Mouse (Mus musculus) ES-Bruce4 (cell line): ENCODE data around the gene Sfxn3. TPM values are rescaled to one million over a fixed set of nuclear protein-coding genes. Genes with fewer than 3 reads are reported as not detected.
A peak's percentile ranks its signal among the peaks of the same experiment; 100 is the strongest.

Source experiments
- H3K27ac ChIP-seq: 2 replicates; pipeline ENCODE4 v1.5.1; 2012; ENCODE audit warnings: low read length, inconsistent platforms; ENCODE audit not compliant: insufficient read depth
- H3K27me3 ChIP-seq: 2 replicates; pipeline ENCODE4 v1.6.1; 2012; ENCODE audit warnings: mild to moderate bottlenecking, low read length, inconsistent platforms; ENCODE audit not compliant: control insufficient read depth, poor library complexity, insufficient read depth, severe bottlenecking
- H3K36me3 ChIP-seq: 2 replicates; pipeline ENCODE4 v1.6.1; 2012; ENCODE audit warnings: inconsistent platforms, mild to moderate bottlenecking, low read length, moderate library complexity; ENCODE audit not compliant: control insufficient read depth, poor library complexity, insufficient read depth, severe bottlenecking
- H3K4me1 ChIP-seq: one replicate; pipeline ENCODE4 v1.8.1; 2011; ENCODE audit warnings: low read length; ENCODE audit not compliant: control insufficient read depth, insufficient read depth
- H3K4me3 ChIP-seq: 2 replicates; pipeline ENCODE4 v1.5.1; 2011; ENCODE audit warnings: low read depth, mild to moderate bottlenecking, low read length
- H3K9ac ChIP-seq: 2 replicates; pipeline ENCODE4 v1.6.1; 2012; ENCODE audit warnings: low read depth, mild to moderate bottlenecking, inconsistent platforms; ENCODE audit not compliant: poor library complexity, severe bottlenecking
- H3K9me3 ChIP-seq: replicated peaks from 2 replicates; pipeline ENCODE4 v1.6.1; 2012; ENCODE audit warnings: mild to moderate bottlenecking, low read length, inconsistent platforms; ENCODE audit not compliant: control insufficient read depth, poor library complexity, insufficient read depth, severe bottlenecking
- CTCF ChIP-seq: IDR thresholded peaks from one replicate; pipeline ENCODE4 v1.8.1; 2011; ENCODE audit warnings: low read depth, low read length
- EP300 ChIP-seq: IDR thresholded peaks from 2 replicates; pipeline ENCODE4 v1.6.1; 2011; ENCODE audit warnings: low read depth, low read length; ENCODE audit not compliant: insufficient read depth
- POLR2A ChIP-seq: IDR thresholded peaks from one replicate; pipeline ENCODE4 v1.8.1; 2011; ENCODE audit warnings: low read length; ENCODE audit not compliant: insufficient read depth
- polyA plus RNA-seq: library from polyadenylated mRNA; stranded (reverse); fragments of >200 nt; gene quantifications from 2 replicates; pipeline ENCODE4 v1.2.4, GENCODE M21; 2011; ENCODE audit warnings: low read depth; ENCODE audit not compliant: missing spikeins, insufficient read depth, insufficient read length

The Sfxn3 gene
- polyA plus RNA-seq, 1 experiment, result 15.6 TPM

GRCm38 (mm10) chr19:45100486-45101270 is 53.4 kb downstream of the Sfxn3 start:
- Histone ChIP-seq H3K9ac (no peak overlapping the region), H3K4me1 (no peaks in the 10 kb centered on the region), H3K27me3 (no peaks in the 10 kb centered on the region), H3K36me3 (no peaks in the 10 kb centered on the region), H3K27ac (no peak overlapping the region), H3K4me3 (no peak overlapping the region), H3K9me3 (no peaks in the 10 kb centered on the region)
- peak; percentile 24 for TF ChIP-seq CTCF
- TF ChIP-seq POLR2A, result no peak

- Histone ChIP-seq H3K9ac (no peak overlapping the region), H3K27ac (no peak overlapping the region), H3K36me3 (no peaks in the 10 kb centered on the region), H3K4me3 (no peak overlapping the region), H3K4me1 (no peaks in the 10 kb centered on the region), H3K27me3 (no peaks in the 10 kb centered on the region), H3K9me3 (no peaks in the 10 kb centered on the region)
- no peak for TF ChIP-seq EP300
- no peak for TF ChIP-seq POLR2A
- no peak for TF ChIP-seq CTCF
Observed at GRCm38 (mm10) chr19:45105591-45105990, 58.3 kb downstream of the Sfxn3 start.

Other genes starting within 250 kb of the Sfxn3 start
- gene Slf2, start 116.4 kb upstream of the Sfxn3 start, polyA plus RNA-seq, result 53.1 and 57.2 TPM in 2 replicates
- 15.7 and 24.6 TPM in 2 replicates for gene Sema4g, start 58.4 kb upstream of the Sfxn3 start, polyA plus RNA-seq
- 23.2 and 24.5 TPM in 2 replicates for gene Twnk, start 41.8 kb upstream of the Sfxn3 start, polyA plus RNA-seq
- 32.5 and 34.0 TPM in 2 replicates for gene Mrpl43, start 41.1 kb upstream of the Sfxn3 start, polyA plus RNA-seq
- gene Lzts2, start 33.1 kb upstream of the Sfxn3 start, polyA plus RNA-seq, result 39.9 and 48.2 TPM in 2 replicates
- gene Pdzd7, start 1.8 kb upstream of the Sfxn3 start, polyA plus RNA-seq, result 0.97 and 1.3 TPM in 2 replicates
- 0.67 and 0.85 TPM in 2 replicates for gene Kazald1, start 27.7 kb downstream of the Sfxn3 start, polyA plus RNA-seq
- not detected in 2 replicates for gene Tlx1, start 103.2 kb downstream of the Sfxn3 start, polyA plus RNA-seq
- gene Lbx1, start 188.3 kb downstream of the Sfxn3 start, polyA plus RNA-seq, result not detected in 2 replicates